Mouse (Mus musculus) testis, adult 2 months (tissue): ENCODE data around the gene Ptpn14. TPM values are rescaled to one million over a fixed set of nuclear protein-coding genes. Genes with fewer than 3 reads are reported as not detected.

ENCODE experiments used
- H3K27ac ChIP-seq: fragments of 200-500 bp; 2 replicates; pipeline ENCODE4 v1.5.1; 2012; ENCODE audit warnings: low read depth, low read length; ENCODE audit not compliant: control insufficient read depth, insufficient read depth
- H3K27me3 ChIP-seq: fragments of 200-500 bp; 2 replicates; pipeline ENCODE4 v1.6.1; 2012; ENCODE audit warnings: mild to moderate bottlenecking, low read length, moderate library complexity; ENCODE audit not compliant: control insufficient read depth, insufficient read depth
- H3K36me3 ChIP-seq: fragments of 200-500 bp; 2 replicates; pipeline ENCODE4 v1.6.1; 2012; ENCODE audit warnings: mild to moderate bottlenecking, low read length; ENCODE audit not compliant: control insufficient read depth, insufficient read depth
- H3K4me1 ChIP-seq: fragments of 200-500 bp; 2 replicates; pipeline ENCODE4 v1.6.1; 2012; ENCODE audit warnings: low read length; ENCODE audit not compliant: control insufficient read depth, insufficient read depth
- H3K4me3 ChIP-seq: fragments of 200-500 bp; 2 replicates; pipeline ENCODE4 v1.5.1; 2012; ENCODE audit warnings: low read depth, mild to moderate bottlenecking, low read length, moderate library complexity, mixed read lengths; ENCODE audit not compliant: control insufficient read depth
- CTCF ChIP-seq: fragments of 200-500 bp; IDR thresholded peaks from 2 replicates; pipeline ENCODE4 v1.5.1; 2012; ENCODE audit warnings: low read depth, mild to moderate bottlenecking, inconsistent platforms, low read length, moderate library complexity; ENCODE audit not compliant: control insufficient read depth, insufficient read depth, insufficient replicate concordance
- POLR2A ChIP-seq: fragments of 200-500 bp; IDR thresholded peaks from 2 replicates; pipeline ENCODE4 v1.6.1; 2012; ENCODE audit warnings: low read depth, mild to moderate bottlenecking, inconsistent platforms, low read length, moderate library complexity; ENCODE audit not compliant: control insufficient read depth
- polyA plus RNA-seq: library from polyadenylated mRNA; depleted of rRNA; stranded (reverse); fragments of >200 nt; gene quantifications from 2 replicates; pipeline ENCODE4 v1.2.3, GENCODE M21; 2012

Gene Ptpn14
- polyA plus RNA-seq, 1 experiment, result 3.3 TPM

- H3K27me3 ChIP-seq, result no peaks in the 10 kb centered on the region
- H3K4me3 ChIP-seq, result no peak overlapping the region
- no peak for TF ChIP-seq POLR2A
- TF ChIP-seq CTCF, result no peak
- peaks cover 4% of the 10 kb centered on the region for H3K4me1 ChIP-seq
- no peaks in the 10 kb centered on the region for H3K36me3 ChIP-seq
- H3K27ac ChIP-seq, result no peak overlapping the region
These were observed 136.9 kb downstream of the Ptpn14 start for GRCm38 (mm10) chr1:189864846-189865560.

GRCm38 (mm10) chr1:189866621-189867020 is 138.6 kb downstream of the Ptpn14 start:
- H3K27me3 ChIP-seq, result no peaks in the 10 kb centered on the region
- TF ChIP-seq CTCF (no peak), POLR2A (no peak)
- H3K4me1 ChIP-seq, result peaks cover 4% of the 10 kb centered on the region
- peak overlapping the region; percentile 18; the same call in 1 of the 2 replicates for H3K27ac ChIP-seq
- H3K4me3 ChIP-seq, result no peak overlapping the region
- no peaks in the 10 kb centered on the region for H3K36me3 ChIP-seq

GRCm38 (mm10) chr1:189867034-189867433 is 139.0 kb downstream of the Ptpn14 start:
- no peaks in the 10 kb centered on the region for H3K27me3 ChIP-seq
- no peaks in the 10 kb centered on the region for H3K36me3 ChIP-seq
- peak overlapping the region; percentile 18; the same call in 1 of the 2 replicates for H3K27ac ChIP-seq
- TF ChIP-seq CTCF (no peak), POLR2A (no peak)
- H3K4me1 ChIP-seq, result peaks cover 4% of the 10 kb centered on the region
- H3K4me3 ChIP-seq, result no peak overlapping the region

- Histone ChIP-seq H3K36me3 (no peaks in the 10 kb centered on the region), H3K27me3 (no peaks in the 10 kb centered on the region), H3K4me1 (peaks cover 4% of the 10 kb centered on the region), H3K27ac (no peak overlapping the region), H3K4me3 (no peak overlapping the region)
- no peak for TF ChIP-seq POLR2A
- no peak for TF ChIP-seq CTCF
These were observed 139.4 kb downstream of the Ptpn14 start for GRCm38 (mm10) chr1:189867497-189867896.

GRCm38 (mm10) chr1:189868036-189868435 is 140.0 kb downstream of the Ptpn14 start:
- H3K36me3 ChIP-seq, result no peaks in the 10 kb centered on the region
- TF ChIP-seq POLR2A (no peak), CTCF (peak; percentile 9; the same call in 1 of the 2 replicates)
- H3K27ac ChIP-seq, result no peak overlapping the region

GRCm38 (mm10) chr1:189869651-189870270 is 141.7 kb downstream of the Ptpn14 start:
- Histone ChIP-seq H3K27ac (no peak overlapping the region), H3K4me1 (peaks cover 4% of the 10 kb centered on the region), H3K36me3 (no peaks in the 10 kb centered on the region), H3K27me3 (no peaks in the 10 kb centered on the region), H3K4me3 (peak overlapping the region; percentile 47)
- TF ChIP-seq POLR2A, result no peak
- peak; percentile 72; the same call in 1 of the 2 replicates for TF ChIP-seq CTCF

More at GRCm38 (mm10) chr1:189868036-189868435, 140.0 kb downstream of the Ptpn14 start:
- Histone ChIP-seq H3K4me1 (peaks cover 4% of the 10 kb centered on the region), H3K4me3 (no peak overlapping the region), H3K27me3 (no peaks in the 10 kb centered on the region)

- Histone ChIP-seq H3K4me3 (no peak overlapping the region), H3K27ac (no peak overlapping the region), H3K4me1 (peaks cover 4% of the 10 kb centered on the region), H3K36me3 (no peaks in the 10 kb centered on the region), H3K27me3 (no peaks in the 10 kb centered on the region)
- TF ChIP-seq CTCF (peak; percentile 44; the same call in 1 of the 2 replicates), POLR2A (no peak)
These were observed 142.5 kb downstream of the Ptpn14 start for GRCm38 (mm10) chr1:189870539-189870938.
